Mouse (Mus musculus): Measurements from ENCODE around the gene Rab1b. TPM values are rescaled to one million over a fixed set of nuclear protein-coding genes. Genes with fewer than 3 reads are reported as not detected.

The Rab1b gene
- polyA plus RNA-seq, 1 experiment, result 142 TPM

DNA sequence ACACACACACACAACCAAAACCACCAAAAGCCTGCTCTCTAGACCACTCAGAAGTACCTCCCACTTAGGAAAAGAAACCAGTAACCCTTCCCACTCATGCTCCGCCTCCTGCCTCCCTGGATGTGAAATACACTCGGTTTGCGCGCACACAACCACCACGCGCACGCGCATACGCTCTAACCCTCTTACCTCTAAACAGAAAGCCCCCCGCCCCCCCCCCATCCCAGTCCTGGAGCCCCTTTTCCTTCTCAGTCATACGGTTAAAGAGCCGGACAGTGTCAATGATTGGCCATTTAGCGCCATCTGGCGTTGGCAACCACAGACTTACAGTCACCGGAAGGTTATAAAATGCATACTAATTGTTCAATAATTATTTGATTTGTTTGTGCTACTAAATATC is 33.8 kb downstream of the Rab1b start:
- peak overlapping the region; percentile 64 for H3K4me3 ChIP-seq (ENCODE audit: insufficient read depth, low read length)

DNA sequence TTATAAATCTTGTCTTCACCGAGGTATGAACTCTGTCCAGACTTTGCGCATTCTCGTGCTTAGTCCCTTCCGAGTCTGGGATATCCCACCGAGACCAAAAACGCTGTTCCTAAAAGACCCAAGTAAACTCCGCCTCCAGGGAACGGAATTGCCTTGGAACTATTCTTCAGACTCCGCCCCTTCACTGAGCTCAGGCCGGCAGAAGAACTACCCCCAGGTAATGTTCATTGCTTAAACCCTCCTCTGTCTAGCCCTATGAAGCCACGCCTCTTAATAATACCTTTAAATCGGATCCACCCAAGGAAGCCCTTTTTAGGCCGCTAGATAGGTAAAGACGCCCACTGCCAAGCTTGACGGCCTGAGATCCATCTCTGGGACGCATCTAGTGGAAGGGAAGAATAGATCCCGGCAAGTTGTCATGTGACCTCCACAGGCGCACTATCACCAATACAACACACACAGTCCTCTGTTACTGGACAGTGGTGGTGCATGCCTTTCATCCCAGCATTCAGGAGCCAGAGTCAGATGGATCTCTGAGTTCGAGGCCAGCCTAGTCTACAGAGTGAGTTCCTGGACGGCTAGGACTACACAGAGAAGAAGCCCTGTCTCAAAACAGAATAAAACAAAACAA is 34.4 kb downstream of the Rab1b start:
- TF ChIP-seq POLR2A (IDR thresholded peaks at IDR 0.05; ENCODE audit: borderline replicate concordance, low read depth, low read length) (no peak), CTCF (IDR thresholded peaks at IDR 0.05; ENCODE audit: low read depth, low read length) (no peak)
- Histone ChIP-seq H3K4me1 (ENCODE audit: control insufficient read depth, insufficient read depth, low read length) (peaks cover 16% of the 10 kb centered on the region; the same call in 1 of the 2 replicates), H3K4me3 (ENCODE audit: insufficient read depth, low read length) (peak overlapping the region; percentile 64), H3K27ac (ENCODE audit: insufficient read depth, low read depth, low read length) (no peak overlapping the region)

More for the DNA sequence above, 33.8 kb downstream of the Rab1b start:
- peaks cover 16% of the 10 kb centered on the region; the same call in 1 of the 2 replicates for H3K4me1 ChIP-seq (ENCODE audit: control insufficient read depth, insufficient read depth, low read length)
- peak; percentile 64 for TF ChIP-seq CTCF (IDR thresholded peaks at IDR 0.05; ENCODE audit: low read depth, low read length)
- no peak for TF ChIP-seq POLR2A (IDR thresholded peaks at IDR 0.05; ENCODE audit: borderline replicate concordance, low read depth, low read length)
- H3K27ac ChIP-seq (ENCODE audit: insufficient read depth, low read depth, low read length), result no peak overlapping the region

DNA sequence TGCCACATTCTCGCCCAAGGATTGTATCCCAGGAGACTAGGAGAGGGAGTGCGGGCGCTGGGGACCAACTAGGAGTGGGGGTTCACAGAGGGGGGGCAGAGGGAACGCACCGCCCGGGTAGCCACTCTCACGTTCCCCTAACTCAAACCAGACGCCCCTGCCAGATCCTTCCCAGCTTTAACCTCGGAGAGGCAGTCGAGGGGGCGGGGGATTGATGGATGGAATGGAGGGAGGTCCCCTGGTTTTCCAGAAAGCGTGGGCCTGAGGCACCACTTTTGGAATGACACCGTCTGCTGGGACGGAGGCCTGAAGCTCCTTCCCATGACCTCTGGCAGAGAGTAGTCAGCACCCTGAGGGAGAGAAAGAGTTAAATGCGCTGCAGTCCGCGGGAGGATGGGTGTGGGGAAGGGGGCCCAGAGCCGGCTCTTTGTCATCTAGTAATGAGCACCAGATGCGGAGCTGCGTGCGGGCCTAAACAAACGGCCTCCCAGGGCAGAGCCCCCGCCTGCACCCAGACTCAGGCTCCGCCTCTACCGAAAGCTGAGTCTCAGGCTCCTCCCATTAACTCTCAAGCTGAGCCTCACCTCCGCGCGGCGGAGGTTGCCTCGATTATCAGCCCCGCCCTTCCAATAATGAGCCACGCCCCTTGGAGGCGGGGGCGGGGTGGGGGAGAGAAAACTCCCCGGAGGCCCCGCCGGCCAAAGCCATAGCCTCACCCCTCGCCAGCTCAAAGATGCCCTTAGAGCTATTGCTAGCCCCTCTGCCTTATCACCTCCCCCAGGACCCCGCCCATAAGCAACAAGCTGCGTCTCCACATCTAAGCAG is 35.1 kb downstream of the Rab1b start:
- no peak for TF ChIP-seq POLR2A (IDR thresholded peaks at IDR 0.05; ENCODE audit: borderline replicate concordance, low read depth, low read length)
- Histone ChIP-seq H3K27ac (ENCODE audit: insufficient read depth, low read depth, low read length) (no peak overlapping the region), H3K4me3 (ENCODE audit: insufficient read depth, low read length) (peak overlapping the region; percentile 64), H3K4me1 (ENCODE audit: control insufficient read depth, insufficient read depth, low read length) (peaks cover 16% of the 10 kb centered on the region; the same call in 1 of the 2 replicates)

DNA sequence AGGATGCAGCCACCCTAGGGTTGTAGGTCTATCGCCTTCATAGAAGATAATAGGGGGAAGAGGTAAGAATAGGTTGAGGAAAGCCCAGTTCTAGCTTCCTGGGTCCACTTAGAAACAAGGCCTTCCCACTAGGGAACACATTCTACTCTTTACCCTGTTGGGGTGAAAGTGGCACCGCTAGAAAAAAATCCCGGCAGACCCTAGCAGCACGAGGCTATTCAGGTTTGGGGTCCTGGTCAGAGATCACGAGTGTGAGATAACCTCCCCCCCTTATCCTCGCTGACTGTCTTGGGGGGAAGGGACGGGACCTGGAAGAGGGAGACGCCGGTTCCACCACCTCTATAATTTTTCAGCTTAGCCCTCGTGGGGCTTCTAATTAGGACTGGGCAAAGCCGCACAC is 35.8 kb downstream of the Rab1b start:
- TF ChIP-seq POLR2A (IDR thresholded peaks at IDR 0.05; ENCODE audit: borderline replicate concordance, low read depth, low read length), result no peak
- no peak for TF ChIP-seq CTCF (IDR thresholded peaks at IDR 0.05; ENCODE audit: low read depth, low read length)
- Histone ChIP-seq H3K4me3 (ENCODE audit: insufficient read depth, low read length) (no peak overlapping the region), H3K27ac (ENCODE audit: insufficient read depth, low read depth, low read length) (no peak overlapping the region), H3K4me1 (ENCODE audit: control insufficient read depth, insufficient read depth, low read length) (peaks cover 16% of the 10 kb centered on the region; the same call in 1 of the 2 replicates)

DNA sequence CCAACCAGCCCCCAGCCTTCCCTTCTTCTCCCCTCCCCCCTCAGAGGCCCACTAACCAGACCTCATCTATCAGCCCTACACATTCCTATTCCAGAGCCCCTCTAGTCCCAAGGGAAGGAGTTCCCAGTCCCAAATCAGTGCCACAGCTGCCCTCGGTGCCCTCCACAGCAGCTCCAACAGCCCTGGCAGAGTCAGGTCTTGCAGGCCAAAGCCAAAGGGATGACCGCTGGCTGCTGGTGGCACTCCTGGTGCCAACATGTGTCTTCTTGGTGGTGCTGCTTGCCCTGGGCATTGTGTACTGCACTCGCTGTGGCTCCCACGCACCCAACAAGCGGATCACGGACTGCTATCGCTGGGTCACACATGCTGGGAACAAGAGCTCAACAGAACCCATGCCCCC is 36.9 kb downstream of the Rab1b start:
- Histone ChIP-seq H3K27ac (ENCODE audit: insufficient read depth, low read depth, low read length) (no peak overlapping the region), H3K4me3 (ENCODE audit: insufficient read depth, low read length) (no peak overlapping the region), H3K4me1 (ENCODE audit: control insufficient read depth, insufficient read depth, low read length) (peaks cover 16% of the 10 kb centered on the region; the same call in 1 of the 2 replicates)
- TF ChIP-seq POLR2A (IDR thresholded peaks at IDR 0.05; ENCODE audit: borderline replicate concordance, low read depth, low read length) (no peak), CTCF (IDR thresholded peaks at IDR 0.05; ENCODE audit: low read depth, low read length) (no peak)

DNA sequence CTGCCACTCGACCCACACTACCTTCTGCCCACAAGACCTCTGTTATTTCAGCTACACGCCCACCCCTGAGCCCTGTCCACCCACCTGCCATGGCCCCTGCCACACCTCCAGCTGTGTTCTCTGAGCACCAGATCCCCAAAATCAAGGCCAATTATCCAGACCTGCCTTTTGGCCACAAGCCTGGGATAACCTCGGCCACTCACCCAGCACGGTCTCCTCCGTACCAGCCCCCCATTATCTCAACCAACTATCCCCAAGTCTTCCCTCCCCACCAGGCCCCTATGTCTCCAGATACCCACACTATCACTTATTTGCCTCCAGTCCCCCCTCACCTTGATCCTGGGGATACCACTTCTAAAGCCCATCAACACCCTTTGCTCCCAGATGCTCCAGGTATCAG is 37.4 kb downstream of the Rab1b start:
- no peak overlapping the region for H3K27ac ChIP-seq (ENCODE audit: insufficient read depth, low read depth, low read length)
- peaks cover 12% of the 10 kb centered on the region; the same call in 1 of the 2 replicates for H3K4me1 ChIP-seq (ENCODE audit: control insufficient read depth, insufficient read depth, low read length)
- no peak for TF ChIP-seq CTCF (IDR thresholded peaks at IDR 0.05; ENCODE audit: low read depth, low read length)
- TF ChIP-seq POLR2A (IDR thresholded peaks at IDR 0.05; ENCODE audit: borderline replicate concordance, low read depth, low read length), result no peak
- H3K4me3 ChIP-seq (ENCODE audit: insufficient read depth, low read length), result no peak overlapping the region

DNA sequence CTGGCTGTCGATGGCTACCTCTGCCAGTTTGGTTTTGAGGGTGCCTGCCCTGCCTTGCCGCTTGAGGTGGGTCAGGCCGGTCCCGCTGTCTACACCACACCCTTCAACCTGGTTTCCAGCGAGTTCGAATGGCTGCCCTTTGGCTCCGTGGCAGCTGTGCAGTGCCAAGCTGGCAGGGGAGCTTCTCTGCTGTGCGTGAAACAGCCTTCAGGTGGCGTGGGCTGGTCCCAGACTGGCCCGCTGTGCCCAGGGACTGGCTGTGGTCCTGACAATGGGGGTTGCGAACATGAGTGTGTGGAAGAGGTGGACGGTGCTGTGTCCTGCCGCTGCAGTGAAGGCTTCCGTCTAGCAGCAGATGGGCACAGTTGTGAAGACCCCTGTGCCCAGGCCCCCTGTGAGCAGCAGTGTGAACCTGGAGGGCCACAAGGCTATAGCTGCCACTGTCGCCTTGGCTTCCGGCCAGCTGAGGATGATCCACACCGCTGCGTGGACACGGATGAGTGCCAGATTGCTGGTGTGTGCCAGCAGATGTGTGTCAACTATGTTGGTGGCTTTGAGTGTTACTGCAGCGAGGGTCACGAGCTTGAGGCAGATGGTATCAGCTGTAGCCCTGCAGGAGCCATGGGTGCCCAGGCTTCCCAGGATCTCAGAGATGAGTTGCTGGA is 38.2 kb downstream of the Rab1b start:
- H3K4me3 ChIP-seq (ENCODE audit: insufficient read depth, low read length), result no peak overlapping the region
- peaks cover 8% of the 10 kb centered on the region; the same call in 1 of the 2 replicates for H3K4me1 ChIP-seq (ENCODE audit: control insufficient read depth, insufficient read depth, low read length)
- no peak overlapping the region for H3K27ac ChIP-seq (ENCODE audit: insufficient read depth, low read depth, low read length)
- TF ChIP-seq CTCF (IDR thresholded peaks at IDR 0.05; ENCODE audit: low read depth, low read length) (no peak), POLR2A (IDR thresholded peaks at IDR 0.05; ENCODE audit: borderline replicate concordance, low read depth, low read length) (no peak)

DNA sequence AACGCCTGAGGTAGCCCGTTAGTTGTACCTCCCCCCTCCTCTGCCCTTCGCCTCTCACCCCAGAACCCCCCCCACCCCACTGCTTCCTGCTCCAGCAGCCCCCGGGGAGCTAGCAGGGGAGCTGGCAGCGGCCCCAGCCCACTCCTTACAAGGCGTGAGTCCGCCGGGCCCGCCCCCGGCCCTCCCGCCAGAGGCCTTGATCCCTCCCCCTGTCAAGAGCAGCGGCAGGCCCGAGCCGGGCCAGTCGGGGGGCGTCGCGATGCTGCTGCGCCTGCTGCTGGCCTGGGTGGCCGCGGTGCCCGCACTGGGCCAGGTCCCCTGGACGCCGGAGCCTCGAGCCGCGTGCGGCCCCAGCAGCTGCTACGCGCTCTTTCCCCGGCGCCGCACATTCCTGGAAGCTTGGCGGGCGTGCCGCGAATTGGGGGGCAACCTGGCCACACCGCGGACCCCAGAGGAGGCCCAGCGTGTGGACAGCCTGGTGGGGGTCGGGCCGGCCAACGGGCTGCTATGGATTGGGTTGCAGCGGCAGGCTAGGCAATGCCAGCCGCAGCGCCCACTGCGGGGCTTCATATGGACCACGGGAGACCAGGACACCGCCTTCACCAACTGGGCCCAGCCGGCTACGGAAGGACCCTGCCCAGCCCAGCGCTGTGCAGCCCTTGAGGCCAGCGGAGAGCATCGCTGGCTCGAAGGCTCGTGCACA is 38.9 kb downstream of the Rab1b start, which contains the start of gene Cd248:
Gene Cd248, plus strand, starts transcription at position 212 of the 703 bp plus-strand sequence.
- Histone ChIP-seq H3K4me3 (ENCODE audit: insufficient read depth, low read length) (no peak within 1 kb of the TSS), H3K27ac (ENCODE audit: insufficient read depth, low read depth, low read length) (no peak within 1 kb of the TSS), H3K4me1 (ENCODE audit: control insufficient read depth, insufficient read depth, low read length) (peaks cover 6% of the 10 kb centered on the region; the same call in 1 of the 2 replicates)
- TF ChIP-seq CTCF (IDR thresholded peaks at IDR 0.05; ENCODE audit: low read depth, low read length), result no peak
- no peak for TF ChIP-seq POLR2A (IDR thresholded peaks at IDR 0.05; ENCODE audit: borderline replicate concordance, low read depth, low read length)
